Mouse (Mus musculus) cerebellum, adult 2 months (tissue): ENCODE measurements at regions not wholly inside any gene's neighbourhood (a gene's known extent, or its start where the extent isn't known, plus 50 kb on each side); places are given as distances from the start of the nearest gene placed in this dataset.

ENCODE experiments used
- CTCF ChIP-seq: fragments of 200-500 bp; IDR thresholded peaks from 2 replicates; pipeline ENCODE4 v1.5.1; 2011; ENCODE audit warnings: low read depth, mild to moderate bottlenecking, control low read depth, low read length, moderate library complexity, borderline replicate concordance; ENCODE audit not compliant: insufficient read depth
- POLR2A ChIP-seq: fragments of 200-500 bp; IDR thresholded peaks from 2 replicates; pipeline ENCODE4 v1.6.1; 2011; ENCODE audit warnings: low read length, control low read depth, borderline replicate concordance; ENCODE audit not compliant: insufficient read depth

GRCm38 (mm10) chr19:26467179-26467651 is 137.6 kb upstream of the Smarca2 start:
- TF ChIP-seq CTCF (no peak), POLR2A (no peak)
